Mouse (Mus musculus) CH12.LX (cell line): Measurements from ENCODE around the gene Dmtf1. TPM values are rescaled to one million over a fixed set of nuclear protein-coding genes. Genes with fewer than 3 reads are reported as not detected.

Source experiments
- DNase-seq: peaks from one replicate; pipeline ENCODE4 v3.0.0-alpha.2; 2013; ENCODE audit errors: extremely low read depth
- H3K27ac ChIP-seq: 2 replicates; pipeline ENCODE4 v1.5.1; 2012; ENCODE audit warnings: low read depth, mild to moderate bottlenecking, control low read depth, moderate library complexity; ENCODE audit not compliant: insufficient read depth
- H3K27me3 ChIP-seq: replicated peaks from 2 replicates; pipeline ENCODE3; 2012; ENCODE audit warnings: inconsistent platforms
- H3K36me3 ChIP-seq, 2 experiments: replicated peaks in 1 of 2; 2 replicates each; pipeline versions ENCODE3 to v1.6.1; 2012; ENCODE audit warnings: inconsistent platforms in 1 of 2, low read length in 1 of 2, mild to moderate bottlenecking in 1 of 2, mixed read lengths in 1 of 2, moderate library complexity in 1 of 2; ENCODE audit not compliant: control insufficient read depth in 1 of 2, insufficient read depth in 1 of 2
- H3K4me1 ChIP-seq, 2 experiments: 2 replicates each; pipeline ENCODE4 v1.6.1; 2012; ENCODE audit warnings: inconsistent platforms in 1 of 2, moderate library complexity in 1 of 2; ENCODE audit not compliant: insufficient read depth in 2 of 2, control insufficient read depth in 1 of 2
- H3K4me2 ChIP-seq: 2 replicates; pipeline ENCODE4 v1.6.1; 2012; ENCODE audit warnings: low read depth, mild to moderate bottlenecking, control low read depth; ENCODE audit not compliant: poor library complexity, insufficient read depth, severe bottlenecking
- H3K4me3 ChIP-seq, 3 experiments: fragments of 150-350 bp in 1 of 3; sonication (generic) in 1 of 3; replicated peaks in 1 of 3; 2 replicates each; pipeline versions ENCODE3 to v1.5.1; 2011 to 2012; ENCODE audit warnings: low read depth in 2 of 3, low read length in 2 of 3, mild to moderate bottlenecking in 2 of 3, moderate library complexity in 2 of 3, control low read depth in 1 of 3, improper control_type of control experiment in 1 of 3, inconsistent platforms in 1 of 3, mixed read lengths in 1 of 3; ENCODE audit not compliant: poor library complexity in 1 of 3
- H3K79me2 ChIP-seq: replicated peaks from 2 replicates; pipeline ENCODE4 v1.6.1; 2012; ENCODE audit warnings: mild to moderate bottlenecking, moderate library complexity; ENCODE audit not compliant: control insufficient read depth, poor library complexity, insufficient read depth, severe bottlenecking; ENCODE audit errors: extremely low read depth
- H3K9ac ChIP-seq: 2 replicates; pipeline ENCODE4 v1.6.1; 2012; ENCODE audit warnings: low read depth, mild to moderate bottlenecking, control low read depth, moderate library complexity; ENCODE audit not compliant: insufficient read depth
- H3K9me3 ChIP-seq: replicated peaks from 2 replicates; pipeline ENCODE3; 2012; ENCODE audit warnings: low read length, inconsistent platforms, mixed read lengths
- CTCF ChIP-seq, 2 experiments: IDR thresholded peaks in 1 of 2; conservative IDR thresholded peaks in 1 of 2; 2 replicates each; pipeline ENCODE4 v1.5.1; 2011 to 2012; ENCODE audit warnings: low read depth in 2 of 2, low read length in 2 of 2, improper control_type of control experiment in 1 of 2, inconsistent platforms in 1 of 2, mild to moderate bottlenecking in 1 of 2, moderate library complexity in 1 of 2
- ELF1 ChIP-seq: IDR thresholded peaks from 2 replicates; pipeline ENCODE4 v1.6.1; 2014; ENCODE audit warnings: low read depth, mild to moderate bottlenecking, inconsistent platforms, low read length, improper control_type of control experiment
- EP300 ChIP-seq: IDR thresholded peaks from 2 replicates; pipeline ENCODE4 v1.6.1; 2011; ENCODE audit warnings: low read length, improper control_type of control experiment
- GABPA ChIP-seq: IDR thresholded peaks from 2 replicates; pipeline ENCODE4 v1.6.1; 2012; ENCODE audit warnings: low read depth, low read length, improper control_type of control experiment, inconsistent platforms; ENCODE audit not compliant: insufficient replicate concordance
- IRF4 ChIP-seq: IDR thresholded peaks from 2 replicates; pipeline ENCODE4 v1.6.1; 2014; ENCODE audit warnings: low read depth, mild to moderate bottlenecking, inconsistent platforms, low read length, improper control_type of control experiment
- JUN ChIP-seq: IDR thresholded peaks from 2 replicates; pipeline ENCODE4 v1.6.1; 2011; ENCODE audit warnings: low read depth, mild to moderate bottlenecking, low read length, improper control_type of control experiment, moderate library complexity; ENCODE audit not compliant: insufficient read depth
- KAT2A ChIP-seq: IDR thresholded peaks from 2 replicates; pipeline ENCODE4 v1.6.1; 2012; ENCODE audit warnings: low read length, improper control_type of control experiment, inconsistent platforms; ENCODE audit not compliant: insufficient replicate concordance
- MAX ChIP-seq: IDR thresholded peaks from 2 replicates; pipeline ENCODE4 v1.6.1; 2011; ENCODE audit warnings: low read length, improper control_type of control experiment
- PAX5 ChIP-seq: IDR thresholded peaks from 2 replicates; pipeline ENCODE4 v1.6.1; 2012; ENCODE audit warnings: low read length, inconsistent platforms, mixed read lengths
- RAD21 ChIP-seq: IDR thresholded peaks from 2 replicates; pipeline ENCODE4 v1.6.1; 2011; ENCODE audit warnings: low read depth, mild to moderate bottlenecking, low read length, improper control_type of control experiment, moderate library complexity
- RCOR1 ChIP-seq: conservative IDR thresholded peaks from 2 replicates; pipeline ENCODE4 v1.6.1; 2012; ENCODE audit warnings: low read depth, mild to moderate bottlenecking, inconsistent platforms, low read length, improper control_type of control experiment
- SMC3 ChIP-seq: IDR thresholded peaks from 2 replicates; pipeline ENCODE4 v1.6.1; 2011; ENCODE audit warnings: low read depth, low read length, improper control_type of control experiment
- USF1 ChIP-seq: IDR thresholded peaks from 2 replicates; pipeline ENCODE4 v1.6.1; 2014; ENCODE audit warnings: low read depth, mild to moderate bottlenecking, inconsistent platforms, low read length, improper control_type of control experiment
- USF2 ChIP-seq: conservative IDR thresholded peaks from 2 replicates; pipeline ENCODE4 v1.6.1; 2011; ENCODE audit warnings: low read depth, low read length, improper control_type of control experiment
- ZC3H11A ChIP-seq: IDR thresholded peaks from 2 replicates; pipeline ENCODE4 v1.6.1; 2012; ENCODE audit warnings: low read depth, mild to moderate bottlenecking, inconsistent platforms, low read length, improper control_type of control experiment
- ZMIZ1 ChIP-seq: IDR thresholded peaks from 2 replicates; pipeline ENCODE4 v1.6.1; 2012; ENCODE audit warnings: low read depth, mild to moderate bottlenecking, inconsistent platforms, low read length, improper control_type of control experiment
- ZNF384 ChIP-seq: IDR thresholded peaks from 2 replicates; pipeline ENCODE4 v1.6.1; 2012; ENCODE audit warnings: low read depth, low read length, improper control_type of control experiment, inconsistent platforms
- dilution Hi-C: fragments of 300-500 bp; cut with MboI; formaldehyde crosslinking; loops from 2 replicates; pipeline ENCODE4 v1.14.3; 2020; ENCODE audit warnings: low sequenced_read_pairs; ENCODE audit not compliant: extremely low pct_unique_long_range_greater_than_20kb, extremely low pct_ligation_motif_present
- in situ Hi-C: fragments of 300-500 bp; cut with MboI; formaldehyde crosslinking; loops from 3 replicates; pipeline ENCODE4 v1.14.3; 2019; ENCODE audit warnings: low sequenced_read_pairs, low pct_ligation_motif_present, low pct_unique_long_range_greater_than_20kb, mixed read lengths
- polyA plus RNA-seq: library from polyadenylated mRNA; unstranded; fragments of >175 nt; gene quantifications from 2 replicates; pipeline ENCODE4 v1.2.1, GENCODE M21; 2012; ENCODE audit warnings: low read depth; ENCODE audit not compliant: insufficient read length
- total RNA-seq, 2 experiments: library from RNA; depleted of rRNA; stranded (reverse); fragments of 300-350 nt in 1 of 2; fragments of >200 nt in 1 of 2; gene quantifications; 2 replicates each; pipeline ENCODE4 v1.2.3; 2012 to 2014

The Dmtf1 gene
- total and polyA plus RNA-seq, 3 experiments = 18.1 to 36.8 (median 30.6) TPM

DNA sequence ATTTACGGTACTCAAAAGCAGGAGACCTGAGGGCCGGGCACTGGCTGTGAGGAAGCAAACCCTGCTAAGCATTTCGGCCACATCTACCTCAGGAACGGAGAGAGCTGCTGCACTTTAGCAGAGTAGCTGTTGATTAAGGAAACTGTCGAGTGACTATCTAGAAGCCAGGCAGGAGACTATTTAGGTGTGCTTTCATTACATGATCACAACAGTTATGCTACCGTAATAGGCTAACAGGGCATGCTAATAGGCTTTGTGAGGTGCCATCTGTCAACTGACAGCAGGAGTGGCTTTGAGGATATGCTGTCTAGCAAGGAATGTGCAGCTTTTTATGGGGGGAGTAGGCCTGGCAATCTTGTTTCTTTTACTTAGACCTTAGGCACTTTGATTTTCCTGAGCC lies 47.4 kb downstream of the Dmtf1 start:
- Histone ChIP-seq H3K36me3 (peaks cover 35 to 78% of the 10 kb centered on the region in 2 experiments), H3K27me3 (no peaks in the 10 kb centered on the region), H3K4me2 (no peak overlapping the region), H3K9ac (no peak overlapping the region)
- dilution Hi-C loops = no loop called here
- TF ChIP-seq KAT2A (no peak), USF2 (no peak), PAX5 (no peak), JUN (no peak), RCOR1 (no peak), ZC3H11A (no peak), EP300 (no peak), MAX (no peak), ZNF384 (no peak), CTCF (conservative IDR thresholded peaks at IDR 0.05 in 1 of 2, IDR thresholded peaks at IDR 0.05 in 1 of 2; ENCODE audit: low read depth in 2 of 2, low read length in 2 of 2) (no peak), USF1 (no peak)
- TF ChIP-seq, all 38 proteins: peak for 0
- in situ Hi-C loops = loop anchor here (10.0 kb wide), 1 partner anchor 49 kb away; no protein-coding TSS in a partner anchor
- H3K9me3 ChIP-seq = no peaks in the 10 kb centered on the region
- peaks cover 69% of the 10 kb centered on the region for H3K79me2 ChIP-seq
- DNase-seq = no peak
- peaks cover 18 to 35% of the 10 kb centered on the region in 2 experiments for H3K4me1 ChIP-seq
- H3K27ac ChIP-seq = no peak overlapping the region
- no peak overlapping the region for H3K4me3 ChIP-seq

DNA sequence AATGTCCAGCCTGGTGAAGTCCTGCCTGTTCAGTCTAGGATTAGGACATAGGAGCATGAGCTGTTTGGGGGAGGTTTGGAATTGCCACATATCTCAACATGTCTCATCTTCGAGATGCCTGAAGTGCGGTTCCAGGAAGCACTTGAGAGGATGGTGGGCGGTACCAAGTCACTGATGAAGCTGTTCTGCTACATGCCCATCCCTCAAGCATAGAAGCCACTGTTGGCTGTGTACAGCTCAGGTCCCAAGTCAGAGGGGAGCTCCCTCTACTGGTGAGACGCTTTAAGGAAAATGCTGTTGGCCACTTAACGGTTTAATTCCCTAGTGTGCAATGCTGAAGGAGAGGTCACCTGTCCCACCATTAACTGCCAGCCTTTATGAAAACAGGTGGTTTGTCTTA lies 49.8 kb downstream of the Dmtf1 start:
- Histone ChIP-seq H3K27ac (no peak overlapping the region; the same call in 1 of the 2 replicates), H3K9me3 (no peaks in the 10 kb centered on the region), H3K36me3 (peaks cover 24 to 63% of the 10 kb centered on the region in 2 experiments), H3K4me2 (peak overlapping the region; percentile 57), H3K4me3 (no peak overlapping the region), H3K4me1 (peaks cover 31 to 59% of the 10 kb centered on the region in 2 experiments), H3K79me2 (peaks cover 84% of the 10 kb centered on the region), H3K9ac (no peak overlapping the region), H3K27me3 (no peaks in the 10 kb centered on the region)
- dilution Hi-C loops (no loop called here), in situ Hi-C loops (loop anchor here (10.0 kb wide), 1 partner anchor 47 kb away; no protein-coding TSS in a partner anchor)
- DNase-seq = peak; percentile 88
- TF ChIP-seq GABPA (no peak), RAD21 (peak; percentile 85), CTCF (conservative IDR thresholded peaks at IDR 0.05 in 1 of 2, IDR thresholded peaks at IDR 0.05 in 1 of 2; ENCODE audit: low read depth in 2 of 2, low read length in 2 of 2) (peak; percentile 88 to 94), SMC3 (peak; percentile 95), ZMIZ1 (no peak), ZC3H11A (0 out of 2 replicates have a peak, but pooled peaks have one; percentile 30), IRF4 (peak; percentile 18; the same call in 1 of the 2 replicates), ELF1 (peak; percentile 63; the same call in 1 of the 2 replicates)
